Mouse (Mus musculus): ENCODE data around the gene Svs1. TPM values are rescaled to one million over a fixed set of nuclear protein-coding genes. Genes with fewer than 3 reads are reported as not detected.
"Not testable (repeated sequence)": the region's sequence is repeated elsewhere in the genome, so short reads cannot be mapped to it uniquely, and the experiment has no call there.

Svs1 gene
- total RNA-seq (2017) = not detected in 2 replicates

GRCm38 (mm10) chr6:48986444-48986990 is at the start of gene Svs1:
Svs1 (plus strand) TSS chr6:48986861.
- no peak for ATAC-seq (replicated peaks in 1 of 2; ENCODE audit: insufficient read depth in 1 of 2, low FRiP score in 2 of 2, low TSS enrichment in 1 of 2, low read depth in 1 of 2, poor library complexity in 2 of 2, severe bottlenecking in 2 of 2)

GRCm38 (mm10) chr6:48949596-48949995 is 37.1 kb upstream of the Svs1 start:
- ATAC-seq (replicated peaks in 1 of 2; ENCODE audit: insufficient read depth in 1 of 2, low FRiP score in 2 of 2, low TSS enrichment in 1 of 2, low read depth in 1 of 2, poor library complexity in 2 of 2, severe bottlenecking in 2 of 2) = no peak

- ATAC-seq (replicated peaks in 1 of 2; ENCODE audit: insufficient read depth in 1 of 2, low FRiP score in 2 of 2, low TSS enrichment in 1 of 2, low read depth in 1 of 2, poor library complexity in 2 of 2, severe bottlenecking in 2 of 2) = no peak
These were observed 36.0 kb upstream of the Svs1 start for GRCm38 (mm10) chr6:48950676-48951075.

- peak; percentile 84 to 88 for ATAC-seq (replicated peaks in 1 of 2; ENCODE audit: insufficient read depth in 1 of 2, low FRiP score in 2 of 2, low TSS enrichment in 1 of 2, low read depth in 1 of 2, poor library complexity in 2 of 2, severe bottlenecking in 2 of 2)
These were observed 35.0 kb upstream of the Svs1 start for GRCm38 (mm10) chr6:48951630-48952029.

- ATAC-seq (replicated peaks in 1 of 2; ENCODE audit: insufficient read depth in 1 of 2, low FRiP score in 2 of 2, low TSS enrichment in 1 of 2, low read depth in 1 of 2, poor library complexity in 2 of 2, severe bottlenecking in 2 of 2) = no peak
These were observed 33.4 kb upstream of the Svs1 start for GRCm38 (mm10) chr6:48953220-48953619.

- no peak for ATAC-seq (replicated peaks in 1 of 2; ENCODE audit: insufficient read depth in 1 of 2, low FRiP score in 2 of 2, low TSS enrichment in 1 of 2, low read depth in 1 of 2, poor library complexity in 2 of 2, severe bottlenecking in 2 of 2)
These were observed 32.5 kb upstream of the Svs1 start for GRCm38 (mm10) chr6:48954211-48954610.

- ATAC-seq (replicated peaks in 1 of 2; ENCODE audit: insufficient read depth in 1 of 2, low FRiP score in 2 of 2, low TSS enrichment in 1 of 2, low read depth in 1 of 2, poor library complexity in 2 of 2, severe bottlenecking in 2 of 2) = no peak
These were observed 31.7 kb upstream of the Svs1 start for GRCm38 (mm10) chr6:48954946-48955345.

GRCm38 (mm10) chr6:48956785-48957184 is 29.9 kb upstream of the Svs1 start:
- no peak for ATAC-seq (replicated peaks in 1 of 2; ENCODE audit: insufficient read depth in 1 of 2, low FRiP score in 2 of 2, low TSS enrichment in 1 of 2, low read depth in 1 of 2, poor library complexity in 2 of 2, severe bottlenecking in 2 of 2)

- ATAC-seq (replicated peaks in 1 of 2; ENCODE audit: insufficient read depth in 1 of 2, low FRiP score in 2 of 2, low TSS enrichment in 1 of 2, low read depth in 1 of 2, poor library complexity in 2 of 2, severe bottlenecking in 2 of 2) = peak in 1 of 2 experiments; percentile 53; a peak in 1 of 4 replicates
These were observed 28.6 kb upstream of the Svs1 start for GRCm38 (mm10) chr6:48958053-48958452.

GRCm38 (mm10) chr6:48959151-48959550 is 27.5 kb upstream of the Svs1 start:
- ATAC-seq (replicated peaks in 1 of 2; ENCODE audit: insufficient read depth in 1 of 2, low FRiP score in 2 of 2, low TSS enrichment in 1 of 2, low read depth in 1 of 2, poor library complexity in 2 of 2, severe bottlenecking in 2 of 2) = not testable (repeated sequence)

GRCm38 (mm10) chr6:48966696-48967095 is 20.0 kb upstream of the Svs1 start:
- not testable (repeated sequence) for ATAC-seq (replicated peaks in 1 of 2; ENCODE audit: insufficient read depth in 1 of 2, low FRiP score in 2 of 2, low TSS enrichment in 1 of 2, low read depth in 1 of 2, poor library complexity in 2 of 2, severe bottlenecking in 2 of 2)

- ATAC-seq (replicated peaks in 1 of 2; ENCODE audit: insufficient read depth in 1 of 2, low FRiP score in 2 of 2, low TSS enrichment in 1 of 2, low read depth in 1 of 2, poor library complexity in 2 of 2, severe bottlenecking in 2 of 2) = peak; percentile 42 to 58; a peak in 2 of 4 replicates
These were observed 18.8 kb upstream of the Svs1 start for GRCm38 (mm10) chr6:48967868-48968267.

- ATAC-seq (replicated peaks in 1 of 2; ENCODE audit: insufficient read depth in 1 of 2, low FRiP score in 2 of 2, low TSS enrichment in 1 of 2, low read depth in 1 of 2, poor library complexity in 2 of 2, severe bottlenecking in 2 of 2) = no peak
These were observed 12.0 kb upstream of the Svs1 start, which contains the start of gene Doxl2 for GRCm38 (mm10) chr6:48974663-48975062. Doxl2 (plus strand) TSS chr6:48974963.

- no peak for ATAC-seq (replicated peaks in 1 of 2; ENCODE audit: insufficient read depth in 1 of 2, low FRiP score in 2 of 2, low TSS enrichment in 1 of 2, low read depth in 1 of 2, poor library complexity in 2 of 2, severe bottlenecking in 2 of 2)
These were observed 7.0 kb upstream of the Svs1 start for GRCm38 (mm10) chr6:48979616-48980015.

- ATAC-seq (replicated peaks in 1 of 2; ENCODE audit: insufficient read depth in 1 of 2, low FRiP score in 2 of 2, low TSS enrichment in 1 of 2, low read depth in 1 of 2, poor library complexity in 2 of 2, severe bottlenecking in 2 of 2) = no peak
These were observed 4.4 kb upstream of the Svs1 start for GRCm38 (mm10) chr6:48982305-48982704.

- ATAC-seq (replicated peaks in 1 of 2; ENCODE audit: insufficient read depth in 1 of 2, low FRiP score in 2 of 2, low TSS enrichment in 1 of 2, low read depth in 1 of 2, poor library complexity in 2 of 2, severe bottlenecking in 2 of 2) = no peak
These were observed 3.3 kb downstream of the Svs1 start for GRCm38 (mm10) chr6:48989971-48990370.

- ATAC-seq (replicated peaks in 1 of 2; ENCODE audit: insufficient read depth in 1 of 2, low FRiP score in 2 of 2, low TSS enrichment in 1 of 2, low read depth in 1 of 2, poor library complexity in 2 of 2, severe bottlenecking in 2 of 2) = no peak
These were observed 5.3 kb downstream of the Svs1 start for GRCm38 (mm10) chr6:48991991-48992390.

GRCm38 (mm10) chr6:48998186-48998585 is 11.5 kb downstream of the Svs1 start:
- no peak for ATAC-seq (replicated peaks in 1 of 2; ENCODE audit: insufficient read depth in 1 of 2, low FRiP score in 2 of 2, low TSS enrichment in 1 of 2, low read depth in 1 of 2, poor library complexity in 2 of 2, severe bottlenecking in 2 of 2)

- no peak for ATAC-seq (replicated peaks in 1 of 2; ENCODE audit: insufficient read depth in 1 of 2, low FRiP score in 2 of 2, low TSS enrichment in 1 of 2, low read depth in 1 of 2, poor library complexity in 2 of 2, severe bottlenecking in 2 of 2)
These were observed 12.1 kb downstream of the Svs1 start for GRCm38 (mm10) chr6:48998796-48999195.

Data from hematopoietic stem cell, adult 5-6 weeks (primary cell).